Mouse (Mus musculus): ENCODE data around the gene Col1a1. TPM values are rescaled to one million over a fixed set of nuclear protein-coding genes. Genes with fewer than 3 reads are reported as not detected.

Gene Col1a1
- polyA plus RNA-seq, 1 experiment: 30.0 TPM

- TF ChIP-seq CTCF (IDR thresholded peaks at IDR 0.05; ENCODE audit: control insufficient read depth, insufficient read depth, low read length) (no peak), POLR2A (IDR thresholded peaks at IDR 0.05; ENCODE audit: borderline replicate concordance, control insufficient read depth, low read depth, low read length) (no peak)
- WGBS: 48% methylated on average over 12 of the region's 16 CpGs
- Histone ChIP-seq H3K4me1 (ENCODE audit: control insufficient read depth, insufficient read depth, low read length) (no peaks in the 10 kb centered on the region; the same call in 1 of the 2 replicates), H3K27ac (ENCODE audit: control insufficient read depth, insufficient read depth, low read depth, low read length, poor library complexity) (no peak overlapping the region), H3K4me3 (replicated peaks; ENCODE audit: control insufficient read depth, low read depth, low read length) (no peak overlapping the region)
These were observed 20.2 kb upstream of the Col1a1 start for GRCm38 (mm10) chr11:94915675-94916403.

- Histone ChIP-seq H3K27ac (ENCODE audit: control insufficient read depth, insufficient read depth, low read depth, low read length, poor library complexity) (no peak overlapping the region), H3K4me1 (ENCODE audit: control insufficient read depth, insufficient read depth, low read length) (no peaks in the 10 kb centered on the region; the same call in 1 of the 2 replicates), H3K4me3 (replicated peaks; ENCODE audit: control insufficient read depth, low read depth, low read length) (no peak overlapping the region)
- TF ChIP-seq POLR2A (IDR thresholded peaks at IDR 0.05; ENCODE audit: borderline replicate concordance, control insufficient read depth, low read depth, low read length) (no peak), CTCF (IDR thresholded peaks at IDR 0.05; ENCODE audit: control insufficient read depth, insufficient read depth, low read length) (no peak)
- WGBS: 55% methylated on average over 4 of the region's 4 CpGs
These were observed 19.5 kb upstream of the Col1a1 start for GRCm38 (mm10) chr11:94916477-94916876.

- 71% methylated on average over 6 of the region's 6 CpGs for WGBS
- TF ChIP-seq CTCF (IDR thresholded peaks at IDR 0.05; ENCODE audit: control insufficient read depth, insufficient read depth, low read length) (no peak), POLR2A (IDR thresholded peaks at IDR 0.05; ENCODE audit: borderline replicate concordance, control insufficient read depth, low read depth, low read length) (no peak)
- no peaks in the 10 kb centered on the region; the same call in 1 of the 2 replicates for H3K4me1 ChIP-seq (ENCODE audit: control insufficient read depth, insufficient read depth, low read length)
- H3K27ac ChIP-seq (ENCODE audit: control insufficient read depth, insufficient read depth, low read depth, low read length, poor library complexity): no peak overlapping the region
- H3K4me3 ChIP-seq (replicated peaks; ENCODE audit: control insufficient read depth, low read depth, low read length): no peak overlapping the region
These were observed 18.3 kb upstream of the Col1a1 start for GRCm38 (mm10) chr11:94917717-94918116.

GRCm38 (mm10) chr11:94920996-94921401 is 15.0 kb upstream of the Col1a1 start:
- Histone ChIP-seq H3K4me3 (replicated peaks; ENCODE audit: control insufficient read depth, low read depth, low read length) (no peak overlapping the region), H3K27ac (ENCODE audit: control insufficient read depth, insufficient read depth, low read depth, low read length, poor library complexity) (no peak overlapping the region), H3K4me1 (ENCODE audit: control insufficient read depth, insufficient read depth, low read length) (no peaks in the 10 kb centered on the region)
- TF ChIP-seq POLR2A (IDR thresholded peaks at IDR 0.05; ENCODE audit: borderline replicate concordance, control insufficient read depth, low read depth, low read length) (no peak), CTCF (IDR thresholded peaks at IDR 0.05; ENCODE audit: control insufficient read depth, insufficient read depth, low read length) (no peak)
- 46% methylated on average over 6 of the region's 6 CpGs for WGBS

- no peak overlapping the region for H3K27ac ChIP-seq (ENCODE audit: control insufficient read depth, insufficient read depth, low read depth, low read length, poor library complexity)
- no peaks in the 10 kb centered on the region for H3K4me1 ChIP-seq (ENCODE audit: control insufficient read depth, insufficient read depth, low read length)
- TF ChIP-seq POLR2A (IDR thresholded peaks at IDR 0.05; ENCODE audit: borderline replicate concordance, control insufficient read depth, low read depth, low read length): no peak
- 86% methylated on average over 4 of the region's 4 CpGs for whole genome bisulfite sequencing
- no peak overlapping the region for H3K4me3 ChIP-seq (replicated peaks; ENCODE audit: control insufficient read depth, low read depth, low read length)
These were observed 11.0 kb upstream of the Col1a1 start for GRCm38 (mm10) chr11:94924977-94925376.

GRCm38 (mm10) chr11:94926431-94926830 is 9.6 kb upstream of the Col1a1 start:
- WGBS: 66% methylated on average over 11 of the region's 11 CpGs
- no peak for TF ChIP-seq CTCF (IDR thresholded peaks at IDR 0.05; ENCODE audit: control insufficient read depth, insufficient read depth, low read length)
- no peak for TF ChIP-seq POLR2A (IDR thresholded peaks at IDR 0.05; ENCODE audit: borderline replicate concordance, control insufficient read depth, low read depth, low read length)
- Histone ChIP-seq H3K4me1 (ENCODE audit: control insufficient read depth, insufficient read depth, low read length) (no peaks in the 10 kb centered on the region), H3K4me3 (replicated peaks; ENCODE audit: control insufficient read depth, low read depth, low read length) (no peak overlapping the region), H3K27ac (ENCODE audit: control insufficient read depth, insufficient read depth, low read depth, low read length, poor library complexity) (no peak overlapping the region)

GRCm38 (mm10) chr11:94927771-94928291 is 8.2 kb upstream of the Col1a1 start:
- WGBS: 56% methylated on average over 5 of the region's 5 CpGs
- H3K4me3 ChIP-seq (replicated peaks; ENCODE audit: control insufficient read depth, low read depth, low read length): no peak overlapping the region
- no peaks in the 10 kb centered on the region for H3K4me1 ChIP-seq (ENCODE audit: control insufficient read depth, insufficient read depth, low read length)
- no peak overlapping the region for H3K27ac ChIP-seq (ENCODE audit: control insufficient read depth, insufficient read depth, low read depth, low read length, poor library complexity)
- TF ChIP-seq CTCF (IDR thresholded peaks at IDR 0.05; ENCODE audit: control insufficient read depth, insufficient read depth, low read length): no peak
- TF ChIP-seq POLR2A (IDR thresholded peaks at IDR 0.05; ENCODE audit: borderline replicate concordance, control insufficient read depth, low read depth, low read length): no peak

- no peaks in the 10 kb centered on the region for H3K4me1 ChIP-seq (ENCODE audit: control insufficient read depth, insufficient read depth, low read length)
- TF ChIP-seq POLR2A (IDR thresholded peaks at IDR 0.05; ENCODE audit: borderline replicate concordance, control insufficient read depth, low read depth, low read length): no peak
- TF ChIP-seq CTCF (IDR thresholded peaks at IDR 0.05; ENCODE audit: control insufficient read depth, insufficient read depth, low read length): no peak
These were observed 7.2 kb upstream of the Col1a1 start for GRCm38 (mm10) chr11:94928820-94929219.

More at GRCm38 (mm10) chr11:94928820-94929219, 7.2 kb upstream of the Col1a1 start:
- Histone ChIP-seq H3K4me3 (replicated peaks; ENCODE audit: control insufficient read depth, low read depth, low read length) (no peak overlapping the region), H3K27ac (ENCODE audit: control insufficient read depth, insufficient read depth, low read depth, low read length, poor library complexity) (no peak overlapping the region)
- WGBS: 11% methylated on average over 13 of the region's 13 CpGs

Measured in bone marrow, adult 2 months (tissue).